Mouse (Mus musculus) kidney, postnatal 10 days (tissue): Measurements from ENCODE around the gene Tle6.
A peak's percentile ranks its signal among the peaks of the same experiment; 100 is the strongest.

Experiments used
- DNase-seq: peaks from one replicate; pipeline ENCODE4 v3.0.0; 2021; ENCODE audit warnings: mixed read lengths

The Tle6 gene

DNA sequence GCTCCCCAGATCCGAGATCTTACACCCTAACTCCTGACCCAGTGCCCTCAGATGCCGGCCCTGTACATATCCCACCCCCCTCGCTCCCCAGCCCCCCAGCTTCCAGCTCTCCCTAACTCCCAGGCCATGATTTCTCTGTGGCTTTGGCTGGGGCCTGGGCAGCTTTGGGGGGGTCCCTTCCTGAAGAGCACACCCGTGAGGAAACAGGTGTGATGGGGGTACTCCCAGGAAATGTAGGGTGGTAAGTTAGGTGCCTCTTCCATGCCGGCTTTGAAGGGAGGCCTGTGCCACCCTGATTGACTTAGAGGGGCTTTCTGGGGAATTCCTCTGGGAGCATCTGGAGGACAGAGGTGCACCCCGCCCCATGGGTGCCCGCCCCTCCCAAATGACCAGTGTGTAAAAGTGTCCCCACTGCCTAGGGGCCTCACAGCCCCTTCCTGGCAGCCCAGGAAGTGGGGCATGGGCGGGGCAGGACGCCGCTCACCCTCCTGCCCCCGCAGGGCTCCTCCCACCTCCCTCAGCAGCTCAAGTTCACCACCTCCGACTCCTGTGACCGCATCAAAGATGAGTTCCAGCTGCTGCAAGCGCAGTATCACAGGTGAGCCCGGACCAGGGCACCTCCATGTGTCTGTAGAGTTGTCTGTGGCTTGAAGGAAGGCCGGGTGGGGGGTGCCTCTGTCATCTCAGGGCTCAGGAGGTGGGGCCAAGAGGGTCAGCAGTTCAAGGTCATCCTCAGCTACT, 40.0 kb downstream of the Tle6 start:
- DNase-seq, result peak; percentile 68

DNA sequence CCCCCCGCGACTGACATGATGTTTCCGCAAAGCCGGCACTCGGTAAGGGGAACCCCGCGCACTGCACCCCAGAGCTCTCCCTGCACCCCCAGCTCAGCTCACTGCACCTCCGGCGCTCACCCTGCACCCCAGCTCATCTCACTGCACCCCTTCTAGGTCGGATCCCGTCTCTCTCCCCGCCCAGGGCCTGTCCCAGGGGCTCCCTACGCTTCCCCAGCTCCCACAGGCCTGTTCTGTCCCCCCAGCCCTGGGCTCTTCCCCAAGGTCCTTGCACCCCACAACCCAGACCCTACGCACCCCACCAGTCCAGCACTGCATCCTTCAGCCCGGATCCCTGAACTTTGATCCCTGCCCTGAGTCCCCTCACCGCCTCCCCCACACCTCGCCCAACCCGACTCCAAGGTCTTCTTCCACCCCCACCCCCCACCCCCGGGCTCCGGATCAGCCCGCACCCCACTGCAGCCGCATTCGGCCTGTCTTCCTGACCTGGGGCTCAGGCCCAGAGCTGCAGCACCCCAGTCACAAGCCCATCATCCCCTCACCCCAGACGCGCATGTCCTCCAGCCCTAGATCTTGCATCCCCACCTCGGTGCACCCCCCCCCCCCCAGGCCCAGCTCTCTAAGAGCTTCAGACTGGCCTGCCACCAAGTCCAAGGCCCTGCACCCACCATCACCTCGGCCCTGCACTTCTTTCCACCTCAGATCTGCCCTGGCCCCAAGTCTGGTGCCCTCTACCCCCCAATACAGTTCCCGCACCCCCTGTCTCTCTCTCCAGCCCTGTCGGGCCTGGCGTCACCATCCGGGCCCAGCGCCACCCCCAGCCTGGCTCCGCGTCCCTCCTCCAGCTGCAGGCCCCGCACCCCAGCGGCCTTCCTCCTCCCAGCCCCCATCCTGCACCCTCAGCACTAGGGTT, 41.0 kb downstream of the Tle6 start:
- peak; percentile 85 for DNase-seq

DNA sequence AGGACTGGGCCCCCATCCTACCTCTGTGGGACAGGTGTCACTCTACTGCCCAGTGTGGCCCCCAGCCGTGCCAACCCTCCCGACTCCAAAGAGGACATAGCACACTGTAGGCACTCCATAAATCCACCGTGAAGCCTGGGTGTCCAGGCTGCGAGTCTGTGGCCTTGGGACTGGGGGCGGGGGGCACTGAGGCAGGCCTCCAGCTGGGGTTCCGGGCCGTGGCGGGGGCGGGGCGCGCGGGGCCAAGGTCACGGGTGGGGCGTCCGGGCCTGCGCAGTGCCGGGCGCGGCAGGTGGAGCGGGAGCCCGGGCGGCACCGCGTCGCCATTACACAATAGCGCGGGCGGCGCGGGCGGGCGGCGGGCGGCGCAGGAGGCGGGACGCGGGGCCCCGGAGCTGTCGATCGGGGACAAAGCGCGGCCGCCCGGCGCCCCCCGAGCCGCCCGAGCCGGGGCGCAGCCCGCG, 41.7 kb downstream of the Tle6 start, which contains the start of gene Aes:
TSS of gene Aes (plus strand) at position 326 of the 464 bp plus-strand sequence.
- DNase-seq, result peak; percentile 90

- no peak for DNase-seq
These were observed 43.4 kb downstream of the Tle6 start for GRCm38 (mm10) chr10:81557491-81557890.

- DNase-seq, result no peak
These were observed 44.6 kb downstream of the Tle6 start for GRCm38 (mm10) chr10:81556282-81556681.

DNA sequence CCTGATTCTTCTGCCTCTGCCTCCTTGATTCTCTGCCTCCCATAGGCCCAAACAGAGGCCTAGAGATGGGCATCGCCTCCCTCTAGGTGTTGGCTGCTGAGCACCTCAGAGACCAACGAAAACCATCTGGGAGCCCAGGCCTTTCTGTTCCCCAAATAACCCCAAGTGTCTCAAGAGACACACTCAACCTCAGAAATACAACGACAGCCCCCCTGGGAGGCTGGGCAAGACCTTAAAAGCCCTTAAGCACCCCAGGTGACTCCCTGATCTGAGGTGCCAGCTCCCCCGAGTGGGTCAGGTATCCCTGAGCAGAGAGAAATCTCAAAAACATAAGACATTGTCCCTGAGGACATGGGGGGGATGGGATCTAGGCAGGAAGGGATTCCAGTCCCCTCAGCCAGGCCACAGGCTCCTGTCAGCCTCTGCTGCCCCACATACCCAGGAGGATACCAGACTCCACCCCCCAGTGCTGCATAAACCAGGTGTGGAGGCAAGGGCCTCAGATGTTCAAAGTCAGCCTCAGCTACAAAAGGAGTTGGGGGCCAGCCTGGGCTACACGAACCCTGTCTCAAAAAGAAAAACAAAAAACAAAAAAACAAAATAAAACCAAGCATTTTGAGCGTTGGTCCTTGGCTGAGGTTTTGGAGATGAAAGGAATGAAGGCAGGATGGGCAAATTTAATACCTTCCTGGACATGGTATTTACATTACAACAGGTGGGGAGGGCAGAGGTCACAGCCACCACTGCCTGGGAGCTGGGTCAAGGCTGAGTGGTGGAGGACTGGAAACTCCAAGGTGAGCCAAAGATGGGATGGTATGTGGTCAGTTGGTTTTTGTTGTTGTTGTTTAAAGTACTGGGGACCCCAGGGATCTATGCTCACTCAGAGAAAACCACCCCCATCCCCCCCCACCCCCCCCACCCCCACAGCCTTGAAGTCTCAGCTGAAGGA, 46.8 kb downstream of the Tle6 start:
- DNase-seq, result no peak

DNA sequence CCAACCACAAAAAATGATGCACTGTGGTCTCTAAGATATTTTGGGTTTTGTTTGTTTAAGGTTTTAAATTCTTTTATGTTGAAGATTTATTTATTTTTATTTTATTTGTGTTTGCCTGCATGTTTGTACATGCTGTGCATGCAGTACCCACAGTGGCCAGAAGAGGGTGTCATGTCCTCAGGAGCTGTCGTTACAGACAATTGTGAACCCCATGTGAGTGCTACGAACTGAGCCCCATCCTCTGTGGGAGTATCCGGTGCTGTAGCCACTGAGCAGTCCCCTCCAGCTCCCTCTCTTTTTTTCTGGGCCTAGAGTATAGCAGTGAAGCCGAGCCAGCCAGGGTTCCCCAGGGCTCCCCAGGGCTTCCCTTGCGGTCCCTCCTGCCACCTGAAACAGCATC, 47.6 kb downstream of the Tle6 start:
- DNase-seq, result peak; percentile 60

DNA sequence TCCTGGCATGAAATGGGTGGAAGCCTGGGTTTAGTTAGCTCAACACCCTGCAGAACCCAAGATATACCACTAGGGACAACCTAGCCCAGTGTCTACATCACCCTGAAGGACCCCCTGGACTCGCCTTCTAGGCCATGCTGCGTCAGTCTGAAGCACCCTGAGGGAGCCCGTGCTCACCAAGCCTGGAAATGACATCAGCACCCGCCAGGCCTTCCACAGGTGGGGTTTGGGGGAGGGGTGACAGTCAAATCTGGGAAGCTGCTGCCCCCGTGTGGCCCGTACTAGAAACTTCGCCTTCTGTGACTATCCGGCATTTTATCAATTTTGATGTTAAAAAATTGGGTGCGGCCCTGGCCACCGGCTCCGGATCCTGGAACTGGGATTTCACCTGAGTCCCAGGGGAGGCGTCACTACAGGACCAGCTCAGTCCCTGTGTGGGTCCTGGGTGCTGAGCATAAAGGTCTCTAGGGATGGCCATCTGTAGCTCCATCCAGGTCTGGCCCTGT, 49.2 kb downstream of the Tle6 start:
- peak; percentile 94 for DNase-seq

GRCm38 (mm10) chr10:81550257-81550656, 50.6 kb downstream of the Tle6 start:
- DNase-seq, result peak; percentile 86

GRCm38 (mm10) chr10:81548944-81549343, 51.9 kb downstream of the Tle6 start:
- no peak for DNase-seq

GRCm38 (mm10) chr10:81546788-81547571, 53.9 kb downstream of the Tle6 start:
- DNase-seq, result no peak

DNA sequence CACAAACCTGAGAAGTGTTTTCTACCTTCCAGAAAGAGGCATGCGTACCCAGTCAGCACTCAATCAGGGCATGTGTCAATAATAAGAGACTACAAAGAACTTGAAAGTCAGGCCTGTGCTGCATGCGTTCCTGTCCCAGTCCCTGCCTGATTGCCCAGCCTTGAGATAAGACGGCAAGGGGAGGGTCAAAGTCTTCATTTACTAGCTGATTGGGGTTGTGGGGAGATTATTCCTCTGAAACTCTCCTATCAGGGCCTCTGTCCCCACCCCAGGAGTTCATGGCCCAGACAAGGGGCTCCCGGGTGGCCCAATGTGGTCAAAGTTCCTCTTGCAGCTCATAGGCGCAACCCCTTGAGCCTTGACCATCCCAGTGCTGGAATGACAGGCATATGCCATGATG, 54.5 kb downstream of the Tle6 start:
- no peak for DNase-seq

GRCm38 (mm10) chr10:81545161-81545747, 55.6 kb downstream of the Tle6 start, which contains the start of gene Gna11:
Gene Gna11 (minus strand): TSS chr10:81545190.
- DNase-seq, result peak; percentile 100

DNA sequence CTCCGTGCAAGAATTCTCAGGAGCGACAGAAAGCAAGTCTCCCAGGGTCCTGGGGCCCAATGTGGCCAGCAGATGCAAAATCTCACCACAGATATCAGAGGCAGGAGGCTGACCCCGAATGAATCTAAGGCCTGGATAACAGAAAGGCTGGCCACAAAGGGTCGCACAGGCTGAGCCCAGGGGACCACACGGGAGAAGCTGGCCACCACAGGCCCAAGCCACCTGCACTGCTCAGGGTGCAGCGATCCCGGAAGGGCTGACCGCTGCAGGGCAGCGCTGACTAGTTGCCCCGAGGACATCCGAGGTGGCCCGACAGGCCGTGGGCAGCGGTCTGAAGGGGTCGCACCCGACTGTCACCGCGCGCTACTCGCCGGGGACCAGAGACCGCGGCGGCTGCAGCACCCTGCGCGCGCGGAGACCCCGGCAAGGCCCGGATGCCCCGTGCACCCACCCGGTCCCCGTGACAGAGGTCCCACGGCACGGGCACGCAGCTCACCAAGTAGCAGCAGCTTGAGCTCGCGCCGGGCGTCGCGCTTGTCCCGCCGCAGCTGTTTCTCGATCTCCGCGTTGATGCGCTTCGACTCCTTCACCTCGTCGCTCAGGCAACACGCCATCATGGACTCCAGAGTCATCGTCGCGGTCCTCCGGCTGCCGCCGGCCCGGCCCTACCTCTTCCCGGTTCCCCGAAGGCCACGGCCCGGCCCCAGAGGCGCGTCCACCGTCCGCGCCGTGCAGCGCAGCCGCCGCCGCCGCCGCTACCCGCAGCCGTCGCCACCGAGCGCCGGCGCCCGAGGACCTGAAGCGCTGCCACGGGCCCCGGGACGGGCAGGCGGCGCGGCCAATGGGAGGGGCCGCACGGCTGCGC, 56.3 kb downstream of the Tle6 start:
- DNase-seq, result no peak

GRCm38 (mm10) chr10:81543633-81544032, 57.2 kb downstream of the Tle6 start:
- no peak for DNase-seq

DNA sequence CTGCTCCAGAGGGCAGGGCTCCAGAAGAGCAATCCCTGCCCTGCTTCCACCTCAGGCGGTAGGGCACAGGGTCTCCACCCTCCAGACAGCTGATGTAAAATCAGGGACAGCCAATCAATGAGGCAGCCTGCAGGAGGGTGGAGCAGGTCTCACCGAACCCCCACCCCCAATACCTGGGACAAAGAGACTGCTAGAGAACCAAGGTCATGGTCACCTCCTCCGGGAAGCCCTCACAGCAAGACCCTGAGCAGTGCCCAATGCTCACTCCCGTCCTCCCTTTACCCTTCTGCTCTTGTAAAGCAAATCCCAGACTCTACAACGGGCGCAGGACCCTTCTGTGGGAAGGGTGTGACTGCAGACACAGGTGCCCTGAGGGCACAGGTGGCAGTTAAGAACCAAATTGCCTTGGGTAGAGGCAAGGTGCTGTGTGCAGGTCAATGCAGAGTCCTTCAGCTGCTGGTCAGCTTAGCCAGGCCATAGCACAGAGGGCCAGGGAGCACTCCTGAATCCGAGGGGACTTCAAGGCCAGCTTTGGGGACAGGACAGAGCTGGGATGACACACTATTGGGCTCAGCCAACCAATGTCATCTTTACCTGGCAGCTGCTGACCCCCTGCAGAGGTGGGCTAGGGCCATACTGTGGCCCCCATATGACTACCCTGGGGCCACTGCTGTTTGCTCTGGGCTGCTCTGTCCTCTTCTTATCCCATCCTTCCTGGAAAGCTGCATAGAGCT, 58.0 kb downstream of the Tle6 start:
- DNase-seq, result no peak

- peak; percentile 80 for DNase-seq
These were observed 59.1 kb downstream of the Tle6 start for GRCm38 (mm10) chr10:81541803-81542202.

- DNase-seq, result no peak
These were observed 59.5 kb downstream of the Tle6 start for GRCm38 (mm10) chr10:81541363-81541762.
